Mouse (Mus musculus): ENCODE results near the gene Arl4d. TPM values are rescaled to one million over a fixed set of nuclear protein-coding genes. Genes with fewer than 3 reads are reported as not detected.
"Not testable (repeated sequence)": the region's sequence is repeated elsewhere in the genome, so short reads cannot be mapped to it uniquely, and the experiment has no call there.

Gene Arl4d
- polyA plus RNA-seq, 1 experiment from 2014 or later, result 1.7 TPM

GRCm38 (mm10) chr11:101657886-101658750, 7.2 kb upstream of the Arl4d start:
- H3K9me3 ChIP-seq (ENCODE audit: control insufficient read depth, low read length); H3K4me1 ChIP-seq (ENCODE audit: control insufficient read depth, insufficient read depth, low read length); H3K27me3 ChIP-seq (ENCODE audit: control insufficient read depth, insufficient read depth, low read length); H3K36me3 ChIP-seq (ENCODE audit: control insufficient read depth, insufficient read depth, low read length): not testable (repeated sequence)
- Histone ChIP-seq H3K4me2 (ENCODE audit: low read depth, severe bottlenecking) (peak overlapping the region; percentile 39), H3K4me3 (ENCODE audit: low read depth, low read length) (peak overlapping the region; percentile 12; the same call in 1 of the 2 replicates), H3K27ac (replicated peaks; ENCODE audit: low read depth, low read length) (peak overlapping the region; percentile 93), H3K9ac (ENCODE audit: low read length) (peak overlapping the region; percentile 74)
- peak; percentile 92 for ATAC-seq (ENCODE audit: insufficient number of reproducible peaks, low FRiP score, low TSS enrichment, low read depth)
- DNase-seq (ENCODE audit: low spot score), result peak; percentile 87
- under 1% methylated on average over 38 of the region's 40 CpGs for WGBS

GRCm38 (mm10) chr11:101658751-101659558, 6.4 kb upstream of the Arl4d start:
- H3K36me3 ChIP-seq (ENCODE audit: control insufficient read depth, insufficient read depth, low read length), result no peaks in the 10 kb centered on the region
- no peaks in the 10 kb centered on the region for H3K27me3 ChIP-seq (ENCODE audit: control insufficient read depth, insufficient read depth, low read length)
- ATAC-seq (ENCODE audit: insufficient number of reproducible peaks, low FRiP score, low TSS enrichment, low read depth), result no peak
- WGBS, result 39% methylated on average over 10 of the region's 10 CpGs
- no peak overlapping the region for H3K4me3 ChIP-seq (ENCODE audit: low read depth, low read length)
- no peak overlapping the region for H3K4me2 ChIP-seq (ENCODE audit: low read depth, severe bottlenecking)
- peaks cover 4% of the 10 kb centered on the region; the same call in 1 of the 2 replicates for H3K4me1 ChIP-seq (ENCODE audit: control insufficient read depth, insufficient read depth, low read length)
- H3K27ac ChIP-seq (replicated peaks; ENCODE audit: low read depth, low read length), result no peak overlapping the region
- H3K9ac ChIP-seq (ENCODE audit: low read length), result no peak overlapping the region
- no peaks in the 10 kb centered on the region for H3K9me3 ChIP-seq (ENCODE audit: control insufficient read depth, low read length)
- DNase-seq (ENCODE audit: low spot score), result peak; percentile 83

- DNase-seq (ENCODE audit: low spot score) (no peak), ATAC-seq (ENCODE audit: insufficient number of reproducible peaks, low FRiP score, low TSS enrichment, low read depth) (no peak)
- Histone ChIP-seq H3K4me3 (ENCODE audit: low read depth, low read length) (no peak overlapping the region), H3K27me3 (ENCODE audit: control insufficient read depth, insufficient read depth, low read length) (no peaks in the 10 kb centered on the region), H3K9me3 (ENCODE audit: control insufficient read depth, low read length) (no peaks in the 10 kb centered on the region), H3K4me2 (ENCODE audit: low read depth, severe bottlenecking) (no peak overlapping the region), H3K36me3 (ENCODE audit: control insufficient read depth, insufficient read depth, low read length) (no peaks in the 10 kb centered on the region), H3K9ac (ENCODE audit: low read length) (no peak overlapping the region), H3K27ac (replicated peaks; ENCODE audit: low read depth, low read length) (no peak overlapping the region), H3K4me1 (ENCODE audit: control insufficient read depth, insufficient read depth, low read length) (peaks cover 4% of the 10 kb centered on the region; the same call in 1 of the 2 replicates)
- WGBS, result 61% methylated on average over 7 of the region's 7 CpGs
Measured at GRCm38 (mm10) chr11:101661191-101661590, 4.2 kb upstream of the Arl4d start.

- no peak overlapping the region for H3K4me2 ChIP-seq (ENCODE audit: low read depth, severe bottlenecking)
- H3K4me1 ChIP-seq (ENCODE audit: control insufficient read depth, insufficient read depth, low read length), result peaks cover 4% of the 10 kb centered on the region; the same call in 1 of the 2 replicates
- H3K9ac ChIP-seq (ENCODE audit: low read length), result no peak overlapping the region
- H3K27me3 ChIP-seq (ENCODE audit: control insufficient read depth, insufficient read depth, low read length), result no peaks in the 10 kb centered on the region
- ATAC-seq (ENCODE audit: insufficient number of reproducible peaks, low FRiP score, low TSS enrichment, low read depth), result no peak
- H3K4me3 ChIP-seq (ENCODE audit: low read depth, low read length), result no peak overlapping the region
- WGBS, result 43% methylated on average over 5 of the region's 5 CpGs
- H3K9me3 ChIP-seq (ENCODE audit: control insufficient read depth, low read length), result no peaks in the 10 kb centered on the region
- no peak for DNase-seq (ENCODE audit: low spot score)
- no peak overlapping the region for H3K27ac ChIP-seq (replicated peaks; ENCODE audit: low read depth, low read length)
- no peaks in the 10 kb centered on the region for H3K36me3 ChIP-seq (ENCODE audit: control insufficient read depth, insufficient read depth, low read length)
Measured at GRCm38 (mm10) chr11:101661786-101662185, 3.6 kb upstream of the Arl4d start.

- H3K4me2 ChIP-seq (ENCODE audit: low read depth, severe bottlenecking), result no peak overlapping the region
- H3K27ac ChIP-seq (replicated peaks; ENCODE audit: low read depth, low read length), result no peak overlapping the region
- H3K4me3 ChIP-seq (ENCODE audit: low read depth, low read length), result no peak overlapping the region
- no peak overlapping the region for H3K9ac ChIP-seq (ENCODE audit: low read length)
- WGBS, result 35% methylated on average over 11 of the region's 11 CpGs
- ATAC-seq (ENCODE audit: insufficient number of reproducible peaks, low FRiP score, low TSS enrichment, low read depth), result no peak
- H3K27me3 ChIP-seq (ENCODE audit: control insufficient read depth, insufficient read depth, low read length), result no peaks in the 10 kb centered on the region
- no peak for DNase-seq (ENCODE audit: low spot score)
- H3K36me3 ChIP-seq (ENCODE audit: control insufficient read depth, insufficient read depth, low read length), result no peaks in the 10 kb centered on the region
- H3K4me1 ChIP-seq (ENCODE audit: control insufficient read depth, insufficient read depth, low read length), result no peaks in the 10 kb centered on the region
- no peaks in the 10 kb centered on the region for H3K9me3 ChIP-seq (ENCODE audit: control insufficient read depth, low read length)
Measured at GRCm38 (mm10) chr11:101663229-101664027, 1.9 kb upstream of the Arl4d start.

- Histone ChIP-seq H3K4me3 (ENCODE audit: low read depth, low read length) (peak overlapping the region; percentile 49), H3K9ac (ENCODE audit: low read length) (peak overlapping the region; percentile 12; the same call in 1 of the 2 replicates), H3K4me1 (ENCODE audit: control insufficient read depth, insufficient read depth, low read length) (no peaks in the 10 kb centered on the region), H3K27ac (replicated peaks; ENCODE audit: low read depth, low read length) (no peak overlapping the region), H3K36me3 (ENCODE audit: control insufficient read depth, insufficient read depth, low read length) (no peaks in the 10 kb centered on the region), H3K4me2 (ENCODE audit: low read depth, severe bottlenecking) (peak overlapping the region; percentile 60), H3K27me3 (ENCODE audit: control insufficient read depth, insufficient read depth, low read length) (no peaks in the 10 kb centered on the region), H3K9me3 (ENCODE audit: control insufficient read depth, low read length) (no peaks in the 10 kb centered on the region)
- no peak for DNase-seq (ENCODE audit: low spot score)
- ATAC-seq (ENCODE audit: insufficient number of reproducible peaks, low FRiP score, low TSS enrichment, low read depth), result peak; percentile 82; the same call in 1 of the 2 replicates
- WGBS, result under 1% methylated on average over 24 of the region's 24 CpGs
Measured at GRCm38 (mm10) chr11:101665636-101665992, 273 bp downstream of the Arl4d start.

GRCm38 (mm10) chr11:101666626-101667345, 1.4 kb downstream of the Arl4d start:
- H3K4me3 ChIP-seq (ENCODE audit: low read depth, low read length), result no peak overlapping the region
- no peak for ATAC-seq (ENCODE audit: insufficient number of reproducible peaks, low FRiP score, low TSS enrichment, low read depth)
- H3K36me3 ChIP-seq (ENCODE audit: control insufficient read depth, insufficient read depth, low read length), result no peaks in the 10 kb centered on the region

More at GRCm38 (mm10) chr11:101666626-101667345, 1.4 kb downstream of the Arl4d start:
- Histone ChIP-seq H3K27me3 (ENCODE audit: control insufficient read depth, insufficient read depth, low read length) (no peaks in the 10 kb centered on the region), H3K4me2 (ENCODE audit: low read depth, severe bottlenecking) (no peak overlapping the region), H3K4me1 (ENCODE audit: control insufficient read depth, insufficient read depth, low read length) (no peaks in the 10 kb centered on the region), H3K9ac (ENCODE audit: low read length) (0 out of 2 replicates have a peak overlapping the region, but pooled peaks have one; percentile 5), H3K9me3 (ENCODE audit: control insufficient read depth, low read length) (no peaks in the 10 kb centered on the region), H3K27ac (replicated peaks; ENCODE audit: low read depth, low read length) (no peak overlapping the region)
- no peak for DNase-seq (ENCODE audit: low spot score)
- 73% methylated on average over 28 of the region's 28 CpGs for WGBS

All from limb, embryonic 11.5 days (tissue).